Mouse (Mus musculus) embryonic fibroblast, embryonic 13.5 days (primary cell): ENCODE results near the gene Fbxo24. TPM values are rescaled to one million over a fixed set of nuclear protein-coding genes. Genes with fewer than 3 reads are reported as not detected.
A peak's percentile ranks its signal among the peaks of the same experiment; 100 is the strongest.

Experiments
- H3K27ac ChIP-seq: 2 replicates; pipeline ENCODE4 v1.5.1; 2012; ENCODE audit warnings: low read length, control low read depth, inconsistent platforms; ENCODE audit not compliant: insufficient read depth
- H3K4me1 ChIP-seq: 2 replicates; pipeline ENCODE4 v1.6.1; 2011; ENCODE audit warnings: low read length; ENCODE audit not compliant: control insufficient read depth, insufficient read depth
- H3K4me3 ChIP-seq: 2 replicates; pipeline ENCODE4 v1.5.1; 2011; ENCODE audit warnings: mild to moderate bottlenecking, control low read depth, low read length; ENCODE audit not compliant: insufficient read depth
- CTCF ChIP-seq: IDR thresholded peaks from 2 replicates; pipeline ENCODE4 v1.5.1; 2011; ENCODE audit warnings: mild to moderate bottlenecking, control low read depth, low read length, moderate library complexity, borderline replicate concordance; ENCODE audit not compliant: insufficient read depth
- POLR2A ChIP-seq: IDR thresholded peaks from 2 replicates; pipeline ENCODE4 v1.6.1; 2011; ENCODE audit warnings: low read depth, mild to moderate bottlenecking, control low read depth, low read length, moderate library complexity
- polyA plus RNA-seq: library from polyadenylated mRNA; stranded (reverse); fragments of >200 nt; gene quantifications from 2 replicates; pipeline ENCODE4 v1.2.4, GENCODE M21; 2011; ENCODE audit warnings: low read depth; ENCODE audit not compliant: missing spikeins, insufficient read length

Gene Fbxo24
- polyA plus RNA-seq, 1 experiment: 0.67 TPM

DNA sequence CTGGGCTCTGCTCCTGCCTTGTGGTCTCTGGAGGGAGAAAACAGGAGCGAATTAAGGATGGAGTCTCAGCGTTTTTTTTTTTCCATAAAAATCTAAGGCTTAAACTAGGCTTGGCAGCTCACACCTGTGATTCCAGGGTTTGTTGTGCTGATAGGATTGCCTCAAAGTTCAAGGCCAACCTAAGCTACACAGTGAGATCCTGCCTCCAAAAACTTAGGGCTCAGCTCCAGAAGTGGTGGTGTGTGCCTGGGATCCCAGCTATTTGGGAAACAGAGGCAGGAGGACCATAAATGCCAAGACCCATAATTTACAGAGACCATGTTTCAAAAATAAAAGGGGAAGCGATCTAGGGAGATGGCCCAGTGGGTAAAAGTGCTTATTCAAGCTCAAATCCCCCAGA is 19.5 kb downstream of the Fbxo24 start:
- H3K4me3 ChIP-seq: peak overlapping the region; percentile 77
- TF ChIP-seq CTCF (no peak), POLR2A (no peak)
- H3K27ac ChIP-seq: no peak overlapping the region
- peaks cover 16% of the 10 kb centered on the region for H3K4me1 ChIP-seq

DNA sequence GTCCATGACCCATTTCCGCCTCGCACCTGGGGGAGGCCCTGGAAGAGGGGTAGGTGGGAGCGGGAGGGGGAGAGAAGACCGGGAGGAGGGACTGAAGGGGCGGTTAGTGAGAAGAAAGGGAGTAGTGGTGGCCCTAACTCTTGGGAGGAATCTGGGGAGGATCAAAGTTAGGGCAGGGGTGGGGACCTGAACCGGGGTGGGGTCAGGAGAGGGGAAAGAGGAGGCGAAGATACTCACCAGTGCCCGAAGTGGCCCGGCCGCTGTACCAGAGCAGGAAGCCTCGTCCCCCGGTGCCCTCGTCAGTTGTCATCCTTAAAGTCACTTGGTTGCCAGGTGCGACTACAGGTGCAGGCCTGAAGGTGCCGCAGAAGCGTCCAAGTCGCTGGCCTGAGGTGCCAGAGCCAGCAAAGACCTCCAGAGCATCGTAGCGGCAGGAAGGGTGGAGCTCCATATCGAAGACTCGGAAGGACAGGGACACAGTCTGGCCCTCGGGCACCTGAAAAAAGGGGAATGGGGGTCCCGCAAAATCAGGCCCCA is 20.1 kb downstream of the Fbxo24 start:
- Histone ChIP-seq H3K4me1 (peaks cover 14% of the 10 kb centered on the region), H3K27ac (no peak overlapping the region), H3K4me3 (peak overlapping the region; percentile 77)
- TF ChIP-seq POLR2A (no peak), CTCF (no peak)

DNA sequence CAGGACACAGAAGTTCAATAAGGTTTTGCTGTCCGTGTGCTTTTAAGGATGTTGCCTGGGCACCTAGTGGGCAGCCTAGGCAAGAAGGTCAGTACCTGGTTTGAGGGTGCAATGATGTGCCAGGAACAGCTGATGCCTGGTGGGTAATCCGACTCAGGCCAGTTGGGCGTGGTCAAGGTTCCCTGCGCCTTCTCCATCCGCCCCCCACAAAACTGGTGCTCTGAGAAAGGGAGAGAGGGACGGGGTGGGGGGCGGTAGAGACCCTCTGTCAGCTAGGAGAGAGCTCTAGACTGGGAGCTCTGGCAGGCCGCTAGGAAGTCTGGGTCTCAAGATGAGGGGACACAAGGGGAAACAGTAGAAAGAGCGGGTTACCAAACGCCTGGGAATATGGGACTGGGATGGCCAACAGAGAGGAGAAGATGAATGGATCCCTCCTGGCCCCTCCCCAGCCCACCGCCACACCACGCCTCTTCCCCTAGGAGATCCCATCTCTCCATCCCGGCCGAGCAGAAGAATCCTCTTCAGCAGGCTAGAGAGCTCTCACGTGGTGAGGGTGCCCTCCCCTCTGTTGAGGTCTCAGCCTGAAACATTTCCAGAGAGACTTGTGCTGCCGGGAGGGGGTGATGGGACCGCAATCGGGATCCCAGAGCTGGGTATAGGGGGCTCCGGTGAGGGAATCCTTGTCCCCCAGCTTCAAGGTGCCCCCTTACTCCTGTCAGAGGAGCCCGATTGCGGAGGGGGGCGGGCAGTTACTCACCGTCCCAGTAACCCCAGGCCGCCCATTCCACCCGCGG is 20.7 kb downstream of the Fbxo24 start:
- TF ChIP-seq CTCF (no peak), POLR2A (no peak)
- Histone ChIP-seq H3K4me1 (peaks cover 11% of the 10 kb centered on the region), H3K4me3 (peak overlapping the region; percentile 77), H3K27ac (no peak overlapping the region)

DNA sequence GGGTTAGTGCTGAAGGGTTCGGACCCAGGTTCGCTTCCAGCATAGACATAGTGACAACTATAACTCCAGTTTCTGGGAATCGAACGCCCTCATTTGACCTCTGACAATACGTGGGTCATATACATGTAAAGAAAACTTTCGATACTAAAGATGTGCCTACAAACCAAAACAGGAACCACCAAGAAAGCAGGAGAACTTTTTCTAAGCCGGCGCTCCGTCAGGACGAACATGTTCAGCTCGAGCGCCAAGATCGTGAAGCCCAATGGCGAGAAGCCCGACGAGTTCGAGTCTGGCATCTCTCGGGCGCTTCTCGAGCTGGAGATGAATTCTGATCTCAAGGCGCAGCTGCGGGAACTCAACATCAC is 27.5 kb downstream of the Fbxo24 start:
- H3K4me3 ChIP-seq: peak overlapping the region; percentile 47
- peak overlapping the region; percentile 80 for H3K27ac ChIP-seq
- TF ChIP-seq CTCF (no peak), POLR2A (no peak)
- H3K4me1 ChIP-seq: peaks cover 8% of the 10 kb centered on the region; the same call in 1 of the 2 replicates

DNA sequence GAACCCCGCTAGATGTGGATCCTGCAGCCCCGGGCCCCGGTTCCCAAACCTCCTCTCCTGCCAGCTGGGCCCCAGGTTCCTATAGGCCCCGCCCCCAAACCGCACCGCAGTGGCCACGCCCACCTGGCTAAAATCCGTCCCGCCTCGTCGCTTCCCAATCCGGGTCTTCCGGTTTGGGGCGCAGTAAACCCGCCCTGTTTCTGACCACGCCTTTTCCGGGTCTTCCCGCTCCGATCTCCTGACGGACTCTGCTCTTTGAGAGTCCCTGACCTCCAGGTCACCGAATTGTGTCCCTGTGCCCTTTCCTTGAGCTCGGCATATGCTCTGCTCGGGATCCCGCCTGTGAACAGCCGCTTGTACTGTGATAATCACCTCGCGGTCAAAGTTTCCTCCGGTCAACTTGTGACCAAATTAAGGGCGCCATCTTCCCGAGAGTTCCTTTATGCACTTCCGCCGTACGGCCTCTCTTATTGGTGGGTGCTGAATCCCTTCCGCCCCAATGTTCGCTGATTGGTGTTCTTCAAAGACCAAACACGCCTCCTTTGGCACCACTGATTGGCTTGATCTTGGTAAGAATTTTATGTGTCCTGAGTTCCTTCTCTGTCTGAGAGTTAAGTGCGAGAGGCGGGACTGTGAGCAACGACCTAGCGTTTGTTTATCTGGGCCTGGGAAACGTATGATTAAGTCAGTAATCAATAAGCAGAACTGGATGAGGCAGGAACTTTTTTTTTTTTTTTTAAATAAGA is 28.0 kb downstream of the Fbxo24 start, which contains the start of gene Mospd3:
Gene Mospd3, minus strand, starts transcription at position 440 of the 746 bp plus-strand sequence.
- H3K4me3 ChIP-seq: peak within 1 kb of the TSS; percentile 68
- TF ChIP-seq POLR2A (peak; percentile 85), CTCF (no peak)
- peaks cover 8% of the 10 kb centered on the region; the same call in 1 of the 2 replicates for H3K4me1 ChIP-seq
- H3K27ac ChIP-seq: peak within 1 kb of the TSS; percentile 82

DNA sequence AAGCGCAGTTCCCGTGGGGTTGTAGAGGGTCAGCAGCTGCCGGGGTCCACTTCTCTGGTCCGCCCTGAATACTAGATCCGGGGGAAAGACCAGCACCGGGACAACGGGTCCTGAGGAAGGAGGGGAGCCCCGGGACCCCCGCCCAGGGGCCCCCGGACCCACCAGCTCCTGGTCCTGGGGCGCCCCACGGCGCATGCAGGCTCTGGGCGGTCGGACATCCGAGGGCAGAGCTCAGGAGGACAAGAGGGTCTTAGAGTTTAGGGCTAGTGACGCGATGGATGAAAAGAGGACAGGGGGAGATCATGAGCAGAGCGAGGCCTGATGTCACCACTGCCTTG is 28.6 kb downstream of the Fbxo24 start:
- H3K27ac ChIP-seq: no peak overlapping the region
- TF ChIP-seq CTCF (no peak), POLR2A (no peak)
- peak overlapping the region; percentile 68 for H3K4me3 ChIP-seq
- peaks cover 8% of the 10 kb centered on the region; the same call in 1 of the 2 replicates for H3K4me1 ChIP-seq

DNA sequence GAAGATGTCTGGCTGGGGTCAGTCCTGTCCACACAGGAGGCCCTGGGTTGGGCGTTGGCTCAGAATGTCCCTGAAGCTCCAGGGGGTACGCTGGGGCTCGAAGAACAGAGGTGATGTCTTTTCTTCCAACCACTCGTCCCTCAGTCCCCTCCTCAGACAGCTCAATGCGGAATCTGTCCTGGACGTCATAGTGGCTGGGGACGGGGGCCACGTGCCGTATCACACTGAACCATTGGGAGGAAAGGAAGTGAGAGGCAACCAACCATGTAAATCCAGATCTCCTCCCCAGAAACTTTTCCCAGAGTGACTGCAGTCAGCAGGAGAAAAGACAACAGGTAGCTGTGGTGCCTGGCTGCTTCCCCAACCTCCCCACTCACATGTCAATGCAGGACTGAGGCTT is 29.2 kb downstream of the Fbxo24 start:
- H3K27ac ChIP-seq: no peak overlapping the region
- peaks cover 8% of the 10 kb centered on the region; the same call in 1 of the 2 replicates for H3K4me1 ChIP-seq
- no peak for TF ChIP-seq POLR2A
- no peak for TF ChIP-seq CTCF
- H3K4me3 ChIP-seq: peak overlapping the region; percentile 68

DNA sequence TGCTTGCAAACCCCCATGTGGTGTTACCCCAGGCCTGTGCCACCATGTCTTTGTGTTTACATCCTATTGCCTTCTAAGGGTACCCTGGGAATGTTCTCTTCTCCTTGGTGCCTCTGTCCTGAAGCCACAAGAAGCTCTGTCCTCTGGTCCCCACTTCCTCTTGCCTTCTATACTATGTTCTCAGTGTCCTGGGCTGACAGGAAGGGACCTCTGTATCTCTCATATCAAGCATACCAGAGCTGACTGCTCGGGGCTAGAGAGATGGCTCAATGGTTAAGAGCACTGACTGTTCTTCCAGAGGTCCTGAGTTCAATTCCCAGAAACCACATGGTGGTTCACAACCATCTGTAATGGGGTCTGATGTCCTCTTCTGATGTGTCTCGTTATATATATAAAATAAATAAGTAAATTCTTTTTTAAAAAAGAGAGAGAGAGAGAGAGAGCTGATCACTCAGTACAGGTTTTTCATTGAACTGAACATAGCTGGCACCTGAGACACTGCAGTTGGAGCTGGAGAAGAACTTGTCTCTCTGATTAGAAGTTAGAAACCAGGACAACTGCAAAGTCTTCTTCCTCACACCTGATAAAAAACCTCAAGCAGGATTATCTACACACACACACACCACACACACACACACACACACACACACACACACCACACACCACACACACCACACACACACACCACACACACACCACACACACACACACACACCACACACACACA is 30.5 kb downstream of the Fbxo24 start:
- no peak for TF ChIP-seq CTCF
- TF ChIP-seq POLR2A: no peak
- Histone ChIP-seq H3K4me1 (peaks cover 8% of the 10 kb centered on the region; the same call in 1 of the 2 replicates), H3K4me3 (no peak overlapping the region), H3K27ac (no peak overlapping the region)

DNA sequence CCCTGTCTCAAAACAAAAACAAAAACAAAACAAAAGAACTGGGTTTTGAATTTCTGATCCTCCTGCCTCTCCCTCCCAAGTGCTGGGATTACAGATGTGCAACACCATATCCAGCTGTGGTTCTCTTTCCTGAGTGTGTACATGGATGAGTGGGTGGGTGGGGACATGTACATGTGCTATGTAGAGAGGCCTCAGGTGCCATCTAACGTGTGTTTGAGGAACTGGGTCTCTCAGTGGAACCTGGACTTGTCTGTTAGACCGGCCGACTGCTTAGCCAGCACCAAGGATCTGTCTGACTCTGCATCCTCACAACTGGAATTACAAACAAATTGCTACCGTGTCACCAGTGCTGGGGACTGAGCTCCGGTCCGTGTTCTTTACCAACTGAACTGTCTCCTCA is 31.2 kb downstream of the Fbxo24 start:
- TF ChIP-seq POLR2A (no peak), CTCF (no peak)
- Histone ChIP-seq H3K27ac (no peak overlapping the region), H3K4me1 (peaks cover 7% of the 10 kb centered on the region; the same call in 1 of the 2 replicates), H3K4me3 (no peak overlapping the region)
